Mouse (Mus musculus) E14TG2a.4 (cell line): ENCODE data around the gene Tenm4.

Source experiments
- CTCF ChIP-seq: conservative IDR thresholded peaks from 2 replicates; pipeline ENCODE4 v1.5.1; 2014; ENCODE audit warnings: low read length
- NANOG ChIP-seq: IDR thresholded peaks from 2 replicates; pipeline ENCODE4 v1.6.1; 2014; ENCODE audit warnings: borderline replicate concordance, low read length, mixed read lengths
- POU5F1 ChIP-seq: IDR thresholded peaks from 2 replicates; pipeline ENCODE4 v1.6.1; 2014; ENCODE audit warnings: low read length, borderline replicate concordance

DNA sequence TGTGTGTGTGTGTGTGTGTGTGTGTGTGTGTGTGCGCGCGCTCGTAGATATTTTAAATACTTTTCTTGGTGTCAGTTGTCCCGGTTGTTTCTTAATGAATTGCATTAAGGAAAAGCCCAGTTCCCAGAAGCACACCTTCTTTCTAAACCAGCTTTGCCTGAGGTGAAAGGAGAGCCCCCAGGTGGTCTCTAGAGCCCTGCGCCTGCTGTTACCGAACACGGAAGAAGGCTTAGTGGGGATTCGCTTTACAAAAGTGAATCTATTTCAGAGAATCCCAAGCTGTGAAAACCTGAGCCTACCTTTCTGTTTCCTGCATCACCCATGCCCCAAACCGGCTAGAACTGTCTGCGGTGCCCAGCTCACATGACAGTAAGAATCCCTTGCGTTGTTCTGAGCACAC lies 583.1 kb downstream of the Tenm4 start:
- no peak for TF ChIP-seq CTCF
- no peak for TF ChIP-seq POU5F1
- no peak for TF ChIP-seq NANOG
